Mouse (Mus musculus): ENCODE measurements at regions not wholly inside any gene's neighbourhood (a gene's known extent, or its start where the extent isn't known, plus 50 kb on each side); places are given as distances from the start of the nearest gene placed in this dataset.

GRCm38 (mm10) chr10:117511483-117512406 lies 117.6 kb upstream of the Cpm start:
- Histone ChIP-seq H3K27ac (no peak overlapping the region), H3K36me3 (no peaks in the 10 kb centered on the region), H3K4me3 (no peak overlapping the region), H3K4me2 (no peak overlapping the region), H3K9me3 (replicated peaks) (no peaks in the 10 kb centered on the region), H3K9ac (no peak overlapping the region), H3K4me1 (replicated peaks) (no peaks in the 10 kb centered on the region), H3K27me3 (no peaks in the 10 kb centered on the region)
- no peak for ATAC-seq (replicated peaks; ENCODE audit: insufficient number of reproducible peaks, insufficient read depth, low FRiP score, low read depth)
- 76% methylated on average over 8 of the region's 8 CpGs for WGBS

GRCm38 (mm10) chr10:117510529-117511482 lies 118.5 kb upstream of the Cpm start:
- WGBS: 77% methylated on average over 3 of the region's 3 CpGs
- Histone ChIP-seq H3K4me2 (no peak overlapping the region), H3K4me3 (no peak overlapping the region), H3K9me3 (replicated peaks) (no peaks in the 10 kb centered on the region), H3K4me1 (replicated peaks) (no peaks in the 10 kb centered on the region), H3K27ac (no peak overlapping the region), H3K9ac (no peak overlapping the region), H3K36me3 (no peaks in the 10 kb centered on the region), H3K27me3 (no peaks in the 10 kb centered on the region)
- no peak for ATAC-seq (replicated peaks; ENCODE audit: insufficient number of reproducible peaks, insufficient read depth, low FRiP score, low read depth)

- WGBS: 74% methylated on average over 2 of the region's 2 CpGs
Measured at GRCm38 (mm10) chr10:117510224-117510486, 119.1 kb upstream of the Cpm start.

GRCm38 (mm10) chr10:117509431-117510223 lies 119.7 kb upstream of the Cpm start:
- Histone ChIP-seq H3K9ac (no peak overlapping the region), H3K4me2 (no peak overlapping the region), H3K4me1 (replicated peaks) (no peaks in the 10 kb centered on the region), H3K27me3 (no peaks in the 10 kb centered on the region), H3K36me3 (no peaks in the 10 kb centered on the region), H3K9me3 (replicated peaks) (no peaks in the 10 kb centered on the region), H3K4me3 (no peak overlapping the region), H3K27ac (no peak overlapping the region)
- WGBS: 75% methylated on average over 9 of the region's 9 CpGs
- ATAC-seq (replicated peaks; ENCODE audit: insufficient number of reproducible peaks, insufficient read depth, low FRiP score, low read depth): no peak

More at GRCm38 (mm10) chr10:117510224-117510486, 119.1 kb upstream of the Cpm start:
- ATAC-seq (replicated peaks; ENCODE audit: insufficient number of reproducible peaks, insufficient read depth, low FRiP score, low read depth): no peak
- no peak overlapping the region for H3K27ac ChIP-seq
- H3K4me2 ChIP-seq: no peak overlapping the region
- H3K27me3 ChIP-seq: no peaks in the 10 kb centered on the region
- no peaks in the 10 kb centered on the region for H3K9me3 ChIP-seq (replicated peaks)
- no peaks in the 10 kb centered on the region for H3K36me3 ChIP-seq
- no peak overlapping the region for H3K9ac ChIP-seq
- no peaks in the 10 kb centered on the region for H3K4me1 ChIP-seq (replicated peaks)
- no peak overlapping the region for H3K4me3 ChIP-seq

GRCm38 (mm10) chr10:117506252-117506992 lies 122.9 kb upstream of the Cpm start:
- no peak for ATAC-seq (replicated peaks; ENCODE audit: insufficient number of reproducible peaks, insufficient read depth, low FRiP score, low read depth)
- WGBS: 86% methylated on average over 5 of the region's 5 CpGs

GRCm38 (mm10) chr10:117505529-117505928 lies 123.8 kb upstream of the Cpm start:
- 70% methylated on average over 4 of the region's 4 CpGs for WGBS
- no peaks in the 10 kb centered on the region for H3K4me1 ChIP-seq (replicated peaks)
- H3K36me3 ChIP-seq: no peaks in the 10 kb centered on the region
- H3K9me3 ChIP-seq (replicated peaks): no peaks in the 10 kb centered on the region
- no peak for ATAC-seq (replicated peaks; ENCODE audit: insufficient number of reproducible peaks, insufficient read depth, low FRiP score, low read depth)
- no peak overlapping the region for H3K27ac ChIP-seq
- no peaks in the 10 kb centered on the region for H3K27me3 ChIP-seq
- H3K4me3 ChIP-seq: no peak overlapping the region
- H3K9ac ChIP-seq: no peak overlapping the region
- H3K4me2 ChIP-seq: no peak overlapping the region

More at GRCm38 (mm10) chr10:117506252-117506992, 122.9 kb upstream of the Cpm start:
- Histone ChIP-seq H3K27ac (no peak overlapping the region), H3K27me3 (no peaks in the 10 kb centered on the region), H3K9me3 (replicated peaks) (no peaks in the 10 kb centered on the region), H3K4me1 (replicated peaks) (no peaks in the 10 kb centered on the region), H3K9ac (no peak overlapping the region), H3K4me2 (no peak overlapping the region), H3K36me3 (no peaks in the 10 kb centered on the region), H3K4me3 (no peak overlapping the region)

- H3K27ac ChIP-seq: no peak overlapping the region
- no peaks in the 10 kb centered on the region for H3K4me1 ChIP-seq (replicated peaks)
- ATAC-seq (replicated peaks; ENCODE audit: insufficient number of reproducible peaks, insufficient read depth, low FRiP score, low read depth): no peak
- WGBS: 74% methylated on average over 3 of the region's 3 CpGs
- H3K4me2 ChIP-seq: no peak overlapping the region
- no peaks in the 10 kb centered on the region for H3K9me3 ChIP-seq (replicated peaks)
- no peak overlapping the region for H3K4me3 ChIP-seq
- H3K36me3 ChIP-seq: no peaks in the 10 kb centered on the region
- H3K9ac ChIP-seq: no peak overlapping the region
- H3K27me3 ChIP-seq: no peaks in the 10 kb centered on the region
Measured at GRCm38 (mm10) chr10:117505057-117505456, 124.2 kb upstream of the Cpm start.

GRCm38 (mm10) chr10:117504267-117504902 lies 124.6 kb upstream of the Cpsf6 start:
- Histone ChIP-seq H3K27ac (no peak overlapping the region), H3K4me2 (no peak overlapping the region), H3K36me3 (no peaks in the 10 kb centered on the region), H3K4me1 (replicated peaks) (no peaks in the 10 kb centered on the region), H3K4me3 (no peak overlapping the region), H3K9ac (no peak overlapping the region), H3K9me3 (replicated peaks) (no peaks in the 10 kb centered on the region), H3K27me3 (no peaks in the 10 kb centered on the region)
- no peak for ATAC-seq (replicated peaks; ENCODE audit: insufficient number of reproducible peaks, insufficient read depth, low FRiP score, low read depth)
- WGBS: 74% methylated on average over 5 of the region's 5 CpGs

- ATAC-seq (replicated peaks; ENCODE audit: insufficient number of reproducible peaks, insufficient read depth, low FRiP score, low read depth): no peak
- Histone ChIP-seq H3K4me3 (no peak overlapping the region), H3K27ac (no peak overlapping the region), H3K9ac (no peak overlapping the region), H3K9me3 (replicated peaks) (no peaks in the 10 kb centered on the region), H3K27me3 (no peaks in the 10 kb centered on the region), H3K4me1 (replicated peaks) (no peaks in the 10 kb centered on the region), H3K36me3 (no peaks in the 10 kb centered on the region), H3K4me2 (no peak overlapping the region)
- 71% methylated on average over 22 of the region's 22 CpGs for WGBS
Measured at GRCm38 (mm10) chr10:117503222-117504184, 123.7 kb upstream of the Cpsf6 start.
